ENCODE assay signal across 29 mouse cellular contexts in the genomic region with DNA sequence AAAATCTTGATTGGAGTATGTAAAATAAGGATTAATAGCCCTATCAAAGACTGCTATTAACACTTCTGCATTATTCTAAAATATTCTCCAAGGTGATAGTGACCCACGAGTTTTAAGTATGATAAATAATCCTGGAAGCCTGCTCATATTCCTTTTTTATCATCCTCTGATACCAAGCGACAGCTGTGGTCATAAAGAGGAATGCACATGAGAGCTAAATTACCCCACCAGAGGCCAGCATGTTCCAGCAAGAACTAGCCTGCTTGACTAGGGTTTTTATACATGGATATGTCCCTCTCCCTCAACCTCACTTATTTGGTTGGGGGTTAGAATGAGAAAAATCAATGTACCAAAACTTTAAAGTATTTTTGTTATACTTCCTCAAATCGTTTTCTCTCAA. TPM values are rescaled to one million over a fixed set of nuclear protein-coding genes. Genes with fewer than 3 reads are reported as not detected.
DNase-seq lines count a peak whose midpoint lies in the region; ATAC-seq and TF ChIP-seq lines count a peak whose summit lies in the region.
"Had no signal": no experiment of that assay in that cellular context is flagged by ENCODE, and none has a peak within 500 bp of the region (broad histone marks: within the 10 kb centered on the region; RNA-seq: fewer than 3 reads in every experiment).

No protein-coding gene starts in this region.

- TF ChIP-seq POLR2A in embryonic fibroblast, embryonic 13.5 days (IDR thresholded peaks at IDR 0.05; ENCODE audit: low read depth, low read length) = no peak

- H3K4me2 ChIP-seq in heart, embryonic 15.5 days = no peak overlapping the region
- no peak overlapping the region for H3K4me2 ChIP-seq in heart, embryonic 11.5 days
- H3K4me2 ChIP-seq: embryonic facial prominence, embryonic 13.5 days; kidney, embryonic 15.5 days; liver, embryonic 12.5 days; stomach, embryonic 15.5 days had no signal

- H3K36me3 ChIP-seq in heart, embryonic 15.5 days = peaks cover 10% of the 10 kb centered on the region; the same call in 1 of the 2 replicates
- no peaks in the 10 kb centered on the region for H3K36me3 ChIP-seq in heart, embryonic 11.5 days (ENCODE audit: control insufficient read depth, insufficient read depth, low read length)
- H3K36me3 ChIP-seq: embryonic facial prominence, embryonic 13.5 days; G1E; liver, embryonic 12.5 days; midbrain, embryonic 10.5 days; stomach, embryonic 15.5 days had no signal

- DNase-seq in layer of hippocampus, adult 2 months (ENCODE audit: low spot score in 2 of 2) = no peak
- no peak for DNase-seq in layer of hippocampus, postnatal 10 days (ENCODE audit: low spot score in 2 of 2)
- DNase-seq in NIH3T3 (ENCODE audit: low read depth) = peak; percentile 39
- no peak for DNase-seq in ovary, adult 18-20 months (ENCODE audit: low spot score)
- DNase-seq: adrenal gland, postnatal 14 days; cerebellum, adult 11-12 months; cerebellum, postnatal 10 days; gastrocnemius, postnatal 14 days; layer of hippocampus, postnatal 36 days; left cerebral cortex, postnatal 4 days; lung, adult 2 months; lung, postnatal 14 days; retina, postnatal 1 day; right cerebral cortex, postnatal 25 days; thymus, postnatal 14 days had no signal

- no peak overlapping the region for H3K4me3 ChIP-seq in heart, embryonic 15.5 days
- no peak overlapping the region for H3K4me3 ChIP-seq in heart, embryonic 11.5 days (ENCODE audit: low read depth, low read length)
- H3K4me3 ChIP-seq in layer of hippocampus, adult 2 months = no peak overlapping the region
- H3K4me3 ChIP-seq in embryonic fibroblast, embryonic 13.5 days (ENCODE audit: insufficient read depth, low read length) = no peak overlapping the region
- H3K4me3 ChIP-seq: embryonic facial prominence, embryonic 13.5 days; erythroblast, embryonic 14.5 days; kidney, embryonic 15.5 days; liver, embryonic 12.5 days; midbrain, embryonic 10.5 days; stomach, embryonic 15.5 days had no signal

- no peaks in the 10 kb centered on the region for H3K9me3 ChIP-seq in heart, embryonic 15.5 days (replicated peaks)
- H3K9me3 ChIP-seq in heart, embryonic 11.5 days (replicated peaks; ENCODE audit: control insufficient read depth, low read length) = no peaks in the 10 kb centered on the region
- H3K9me3 ChIP-seq: embryonic facial prominence, embryonic 13.5 days; G1E; kidney, embryonic 15.5 days; liver, embryonic 12.5 days; midbrain, embryonic 10.5 days; stomach, embryonic 15.5 days had no signal

- H3K27ac ChIP-seq in heart, embryonic 15.5 days = peak overlapping the region; percentile 57; the same call in 1 of the 2 replicates
- H3K27ac ChIP-seq in heart, embryonic 11.5 days (ENCODE audit: low read depth, low read length) = no peak overlapping the region
- H3K27ac ChIP-seq in layer of hippocampus, adult 2 months = peak overlapping the region; percentile 33; the same call in 1 of the 2 replicates
- peak overlapping the region; percentile 89; the same call in 1 of the 2 replicates for H3K27ac ChIP-seq in embryonic fibroblast, embryonic 13.5 days (ENCODE audit: insufficient read depth, low read length)
- H3K27ac ChIP-seq: embryonic facial prominence, embryonic 13.5 days; kidney, embryonic 15.5 days; liver, embryonic 12.5 days; midbrain, embryonic 10.5 days; stomach, embryonic 15.5 days had no signal

- no peak for ATAC-seq in heart, embryonic 15.5 days (replicated peaks; ENCODE audit: insufficient number of reproducible peaks, insufficient read depth, low FRiP score, low read depth)
- ATAC-seq in heart, embryonic 11.5 days (replicated peaks; ENCODE audit: insufficient number of reproducible peaks, low FRiP score, low TSS enrichment) = no peak
- no peak for ATAC-seq in megakaryocyte-erythroid progenitor cell, adult 5-6 weeks (replicated peaks; ENCODE audit: low FRiP score, low TSS enrichment, poor library complexity, severe bottlenecking)
- ATAC-seq: forebrain, embryonic 16.5 days; hindbrain, embryonic 16.5 days; liver, embryonic 12.5 days; midbrain, embryonic 16.5 days had no signal

- whole genome bisulfite sequencing in heart, embryonic 15.5 days = 33% methylated on average over 3 of the region's 3 CpGs
- 52% methylated on average over 3 of the region's 3 CpGs for WGBS in heart, embryonic 11.5 days (ENCODE audit: insufficient replicate concordance)

- H3K27me3 ChIP-seq in heart, embryonic 15.5 days = no peaks in the 10 kb centered on the region
- no peaks in the 10 kb centered on the region for H3K27me3 ChIP-seq in heart, embryonic 11.5 days (ENCODE audit: control insufficient read depth, insufficient read depth, low read length)
- H3K27me3 ChIP-seq: embryonic facial prominence, embryonic 13.5 days; kidney, embryonic 15.5 days; liver, embryonic 12.5 days; stomach, embryonic 15.5 days had no signal

- peak; percentile 16; the same call in 1 of the 2 replicates for TF ChIP-seq CTCF in layer of hippocampus, adult 2 months (conservative IDR thresholded peaks at IDR 0.05)
- TF ChIP-seq CTCF in embryonic fibroblast, embryonic 13.5 days (IDR thresholded peaks at IDR 0.05; ENCODE audit: borderline replicate concordance, insufficient read depth, low read length) = no peak

- no peak overlapping the region for H3K9ac ChIP-seq in heart, embryonic 15.5 days
- no peak overlapping the region for H3K9ac ChIP-seq in heart, embryonic 11.5 days (ENCODE audit: low read depth, low read length)
- H3K9ac ChIP-seq: embryonic facial prominence, embryonic 13.5 days; kidney, embryonic 15.5 days; liver, embryonic 12.5 days; stomach, embryonic 15.5 days had no signal

- H3K4me1 ChIP-seq in heart, embryonic 15.5 days (replicated peaks) = peaks cover 46% of the 10 kb centered on the region
- H3K4me1 ChIP-seq in heart, embryonic 11.5 days (ENCODE audit: control insufficient read depth, insufficient read depth, low read length) = peaks cover 23% of the 10 kb centered on the region
- H3K4me1 ChIP-seq in embryonic fibroblast, embryonic 13.5 days (ENCODE audit: control insufficient read depth, insufficient read depth, low read length) = peaks cover 33% of the 10 kb centered on the region

RNA-seq across cellular contexts. Expression of gene Sptbn1, which starts 56.8 kb away (rescaled TPM):
- polyA plus RNA-seq in heart, embryonic 15.5 days (2015; fragmentation: Nextera tagmentation; extraction: Ambion mirVana) = 159 and 163 TPM in 2 replicates
- 156 and 175 TPM in 2 replicates for polyA plus RNA-seq in heart, embryonic 11.5 days (2014; fragmentation: Nextera tagmentation; extraction: Ambion mirVana)
- 100 to 1,000 TPM; 564 to 576 TPM for total RNA-seq in layer of hippocampus, adult 2 months (2021)
- 100 to 1,000 TPM; 682 to 697 TPM for total RNA-seq in layer of hippocampus, postnatal 10 days (2021)
- 268 and 314 TPM in 2 replicates for polyA plus RNA-seq in embryonic fibroblast, embryonic 13.5 days (2011; ENCODE audit: insufficient read length, low read depth, missing spikeins)
- 12.0 and 12.6 TPM in 2 replicates for total RNA-seq in megakaryocyte-erythroid progenitor cell, adult 5-6 weeks (2014; fragmentation: Nextera tagmentation)
- total RNA-seq in megakaryocyte-erythroid progenitor cell, adult 5-6 weeks (2017) = 12.8 and 23.8 TPM in 2 replicates

Comparison
In these comparisons a context has a peak if more than half of its experiments do, and no peak if none do; other contexts are left out.
1. RNA of gene Sptbn1, which starts 56.8 kb away (total RNA-seq): 682 to 697 TPM in layer of hippocampus, postnatal 10 days and 564 to 576 TPM in layer of hippocampus, adult 2 months; 12.0 to 23.8 TPM in megakaryocyte-erythroid progenitor cell, adult 5-6 weeks; every median in the first group is over 10 times any median in the second.